Mouse (Mus musculus): ENCODE data around the gene Prr14. TPM values are rescaled to one million over a fixed set of nuclear protein-coding genes. Genes with fewer than 3 reads are reported as not detected.
"Not testable (repeated sequence)": the region's sequence is repeated elsewhere in the genome, so short reads cannot be mapped to it uniquely, and the experiment has no call there.

The Prr14 gene
- polyA plus RNA-seq, 1 experiment from 2014 or later = 63.0 TPM

GRCm38 (mm10) chr7:127491846-127492245 lies 32.4 kb downstream of the Prr14 start:
- H3K27me3 ChIP-seq = no peaks in the 10 kb centered on the region
- H3K4me1 ChIP-seq = no peaks in the 10 kb centered on the region
- no peaks in the 10 kb centered on the region for H3K9me3 ChIP-seq
- ATAC-seq (ENCODE audit: low FRiP score) = no peak
- peaks cover 53% of the 10 kb centered on the region for H3K36me3 ChIP-seq (replicated peaks)
- 96% methylated on average over 3 of the region's 3 CpGs for WGBS
- H3K4me2 ChIP-seq = no peak overlapping the region
- H3K4me3 ChIP-seq (replicated peaks) = no peak overlapping the region
- no peak overlapping the region for H3K27ac ChIP-seq
- H3K9ac ChIP-seq = no peak overlapping the region

GRCm38 (mm10) chr7:127494648-127495047 lies 35.2 kb downstream of the Prr14 start:
- no peak overlapping the region for H3K4me2 ChIP-seq
- H3K9ac ChIP-seq = no peak overlapping the region
- no peak for ATAC-seq (ENCODE audit: low FRiP score)
- no peak overlapping the region for H3K4me3 ChIP-seq (replicated peaks)
- H3K27ac ChIP-seq = no peak overlapping the region
- H3K9me3 ChIP-seq = no peaks in the 10 kb centered on the region
- peaks cover 28% of the 10 kb centered on the region for H3K36me3 ChIP-seq (replicated peaks)
- no peaks in the 10 kb centered on the region for H3K27me3 ChIP-seq
- H3K4me1 ChIP-seq = no peaks in the 10 kb centered on the region

DNA sequence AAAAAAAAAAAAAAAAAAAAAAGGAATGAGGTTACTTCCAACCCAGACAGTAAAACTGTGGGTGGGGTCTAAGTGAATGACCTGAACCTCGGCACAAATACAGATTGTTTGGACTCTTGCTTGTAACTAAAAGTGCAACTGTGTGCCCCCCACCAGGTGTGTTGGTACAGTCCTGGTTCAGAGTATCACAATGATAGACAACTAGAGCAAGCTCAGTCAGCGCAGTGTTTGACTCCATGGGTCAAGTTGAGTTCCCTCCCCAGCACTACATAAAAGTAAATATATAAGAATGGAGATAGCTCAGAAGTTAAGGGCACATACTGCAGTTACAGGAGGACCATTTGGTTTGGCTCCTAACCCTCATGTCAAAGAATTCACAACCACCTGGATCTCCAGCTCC lies 38.0 kb downstream of the Prr14 start:
- Histone ChIP-seq H3K4me3 (replicated peaks) (no peak overlapping the region), H3K27ac (no peak overlapping the region), H3K9me3 (no peaks in the 10 kb centered on the region), H3K27me3 (no peaks in the 10 kb centered on the region), H3K36me3 (replicated peaks) (0 out of 2 replicates have a peak, but pooled peaks cover 2% of the 10 kb centered on the region), H3K9ac (no peak overlapping the region), H3K4me2 (no peak overlapping the region), H3K4me1 (no peaks in the 10 kb centered on the region)
- no peak for ATAC-seq (ENCODE audit: low FRiP score)
- WGBS = 93% methylated on average over 2 of the region's 2 CpGs

DNA sequence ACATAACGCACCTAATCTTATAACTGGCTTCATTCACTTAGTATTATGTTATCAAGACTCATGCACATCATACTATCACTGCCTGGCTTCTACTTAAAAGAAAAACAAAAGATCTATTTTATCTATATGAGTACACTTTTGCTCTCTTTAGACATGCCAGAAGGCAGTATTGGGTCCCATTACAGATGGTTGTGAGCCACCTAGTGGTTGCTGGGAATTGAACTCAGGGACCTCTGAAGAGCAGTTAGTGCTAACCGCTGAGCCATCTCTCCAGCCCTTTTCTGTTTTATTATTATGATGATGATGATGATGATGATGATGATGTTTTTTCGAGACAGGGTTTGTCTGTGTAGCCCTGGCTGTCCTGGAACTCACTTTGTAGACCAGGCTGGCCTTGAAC lies 39.0 kb downstream of the Prr14 start:
- Histone ChIP-seq H3K36me3 (replicated peaks) (no peaks in the 10 kb centered on the region), H3K4me2 (no peak overlapping the region), H3K9me3 (no peaks in the 10 kb centered on the region), H3K4me3 (replicated peaks) (no peak overlapping the region), H3K4me1 (no peaks in the 10 kb centered on the region), H3K27me3 (no peaks in the 10 kb centered on the region), H3K9ac (no peak overlapping the region), H3K27ac (no peak overlapping the region)
- 46% methylated on average over 3 of the region's 3 CpGs for whole genome bisulfite sequencing
- ATAC-seq (ENCODE audit: low FRiP score) = no peak

GRCm38 (mm10) chr7:127508291-127508690 lies 48.9 kb downstream of the Prr14 start:
- ATAC-seq (ENCODE audit: low FRiP score) = no peak
- H3K27me3 ChIP-seq = no peaks in the 10 kb centered on the region
- 97% methylated on average over 3 of the region's 3 CpGs for WGBS

DNA sequence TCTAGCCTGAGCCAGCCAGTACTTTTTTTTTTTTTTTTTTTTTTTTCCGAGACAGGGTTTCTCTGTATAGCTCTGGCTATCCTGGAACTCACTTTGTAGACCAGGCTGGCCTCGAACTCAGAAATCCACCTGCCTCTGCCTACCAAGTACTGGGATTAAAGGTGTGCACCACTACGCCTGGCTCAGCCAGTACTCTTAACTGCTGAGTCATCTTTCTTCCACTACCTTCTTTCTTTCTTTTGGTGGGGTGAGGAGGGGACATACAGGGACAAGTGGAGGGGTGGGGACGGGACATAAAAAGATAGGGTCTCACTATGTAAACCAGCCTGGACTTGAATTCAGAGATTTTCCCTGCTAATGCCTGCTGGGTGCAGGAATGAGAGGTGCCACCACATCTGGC lies 50.4 kb downstream of the Prr14 start:
- 87% methylated on average over 4 of the region's 4 CpGs for whole genome bisulfite sequencing
- not testable (repeated sequence) for H3K4me2 ChIP-seq; H3K36me3 ChIP-seq (replicated peaks); ATAC-seq (ENCODE audit: low FRiP score); H3K4me3 ChIP-seq (replicated peaks); H3K27me3 ChIP-seq; H3K9me3 ChIP-seq; H3K27ac ChIP-seq; H3K9ac ChIP-seq
- peaks cover 22% of the 10 kb centered on the region for H3K4me1 ChIP-seq

More at GRCm38 (mm10) chr7:127508291-127508690, 48.9 kb downstream of the Prr14 start:
- Histone ChIP-seq H3K9ac (no peak overlapping the region), H3K9me3 (no peaks in the 10 kb centered on the region), H3K4me2 (no peak overlapping the region), H3K36me3 (replicated peaks) (no peaks in the 10 kb centered on the region), H3K27ac (no peak overlapping the region), H3K4me1 (peaks cover 13% of the 10 kb centered on the region), H3K4me3 (replicated peaks) (no peak overlapping the region)

GRCm38 (mm10) chr7:127511241-127511640 lies 51.8 kb downstream of the Prr14 start:
- ATAC-seq (ENCODE audit: low FRiP score) = no peak
- H3K27ac ChIP-seq = peak overlapping the region; percentile 98
- no peaks in the 10 kb centered on the region for H3K27me3 ChIP-seq
- H3K4me3 ChIP-seq (replicated peaks) = peak overlapping the region; percentile 85
- peak overlapping the region; percentile 66 for H3K4me2 ChIP-seq
- no peaks in the 10 kb centered on the region for H3K9me3 ChIP-seq
- H3K36me3 ChIP-seq (replicated peaks) = peaks cover 15% of the 10 kb centered on the region
- WGBS = 35% methylated on average over 8 of the region's 8 CpGs
- 0 out of 2 replicates have a peak overlapping the region, but pooled peaks have one; percentile 88 for H3K9ac ChIP-seq
- H3K4me1 ChIP-seq = peaks cover 22% of the 10 kb centered on the region

- H3K9me3 ChIP-seq = no peaks in the 10 kb centered on the region
- peaks cover 21% of the 10 kb centered on the region for H3K36me3 ChIP-seq (replicated peaks)
- peak within 1 kb of the TSS; percentile 85 for H3K4me3 ChIP-seq (replicated peaks)
- peak within 1 kb of the TSS; percentile 88 for H3K9ac ChIP-seq
- H3K27me3 ChIP-seq = no peaks in the 10 kb centered on the region
- peak within 1 kb of the TSS; percentile 66 for H3K4me2 ChIP-seq
- ATAC-seq (ENCODE audit: low FRiP score) = peak; percentile 98
- H3K27ac ChIP-seq = peak within 1 kb of the TSS; percentile 98
- peaks cover 22% of the 10 kb centered on the region for H3K4me1 ChIP-seq
- under 1% methylated on average over 37 of the region's 37 CpGs for WGBS
Measured at GRCm38 (mm10) chr7:127511808-127512230, 52.4 kb downstream of the Prr14 start, which contains the start of gene Srcap. Srcap (plus strand) TSS chr7:127511983.

DNA sequence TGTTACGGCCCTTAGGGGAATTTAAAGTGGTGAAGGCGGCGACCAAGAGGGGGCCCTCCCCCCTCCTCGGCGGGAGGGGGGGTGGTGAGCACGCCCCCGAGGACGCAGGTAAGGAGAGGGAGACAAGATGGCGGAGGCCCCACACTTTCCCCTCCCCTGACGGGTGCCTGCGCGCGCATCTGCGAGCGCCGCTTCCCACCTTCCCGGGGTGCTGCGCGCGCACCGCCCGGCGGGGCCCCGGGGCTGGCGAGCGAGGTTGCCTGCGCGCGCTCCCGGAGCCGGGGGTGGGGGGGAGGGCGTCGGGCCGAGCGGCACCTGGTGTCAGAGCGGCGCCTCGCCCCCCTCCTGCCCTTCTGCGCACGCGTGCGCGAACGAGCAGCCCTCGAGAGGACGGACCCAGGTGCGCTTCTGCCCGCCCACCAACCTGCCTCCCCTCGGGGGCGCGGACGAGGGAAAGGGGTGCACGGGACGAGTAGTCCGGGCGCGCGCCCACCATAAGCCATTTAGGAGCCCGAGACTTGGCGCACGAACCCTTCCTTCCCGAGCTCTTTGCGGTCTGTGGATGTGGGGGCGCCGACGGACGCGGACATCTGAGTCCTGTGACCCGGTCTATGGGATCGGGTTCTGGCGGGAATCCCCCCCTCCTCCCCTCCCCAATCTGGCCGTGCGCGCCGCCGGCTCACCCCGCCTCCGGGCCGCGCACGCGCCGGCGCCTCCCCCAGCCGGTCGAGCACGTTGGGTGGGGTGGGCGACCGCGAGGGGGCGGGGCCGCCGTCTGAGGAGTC lies 53.0 kb downstream of the Prr14 start:
- no peaks in the 10 kb centered on the region for H3K9me3 ChIP-seq
- peak overlapping the region; percentile 66 for H3K4me2 ChIP-seq
- H3K27ac ChIP-seq = peak overlapping the region; percentile 98
- peaks cover 22% of the 10 kb centered on the region for H3K4me1 ChIP-seq
- H3K9ac ChIP-seq = peak overlapping the region; percentile 88
- H3K27me3 ChIP-seq = no peaks in the 10 kb centered on the region
- peaks cover 27% of the 10 kb centered on the region for H3K36me3 ChIP-seq (replicated peaks)
- H3K4me3 ChIP-seq (replicated peaks) = peak overlapping the region; percentile 85
- under 1% methylated on average over 67 of the region's 93 CpGs for WGBS
- ATAC-seq (ENCODE audit: low FRiP score) = peak; percentile 85

- 50% methylated on average over 8 of the region's 8 CpGs for WGBS
- H3K9ac ChIP-seq = peak overlapping the region; percentile 88
- H3K36me3 ChIP-seq (replicated peaks) = peaks cover 33% of the 10 kb centered on the region
- ATAC-seq (ENCODE audit: low FRiP score) = no peak
- H3K27ac ChIP-seq = peak overlapping the region; percentile 98
- H3K4me2 ChIP-seq = peak overlapping the region; percentile 66
- peaks cover 22% of the 10 kb centered on the region for H3K4me1 ChIP-seq
- no peaks in the 10 kb centered on the region for H3K27me3 ChIP-seq
- no peaks in the 10 kb centered on the region for H3K9me3 ChIP-seq
- peak overlapping the region; percentile 85 for H3K4me3 ChIP-seq (replicated peaks)
Measured at GRCm38 (mm10) chr7:127513016-127513390, 53.6 kb downstream of the Prr14 start.

GRCm38 (mm10) chr7:127513781-127514180 lies 54.4 kb downstream of the Prr14 start:
- Histone ChIP-seq H3K9ac (0 out of 2 replicates have a peak overlapping the region, but pooled peaks have one; percentile 8), H3K4me3 (replicated peaks) (peak overlapping the region; percentile 85), H3K4me1 (peaks cover 22% of the 10 kb centered on the region), H3K27me3 (no peaks in the 10 kb centered on the region), H3K36me3 (replicated peaks) (peaks cover 39% of the 10 kb centered on the region), H3K9me3 (no peaks in the 10 kb centered on the region), H3K4me2 (peak overlapping the region; percentile 66), H3K27ac (no peak overlapping the region)
- ATAC-seq (ENCODE audit: low FRiP score) = no peak
- 89% methylated on average over 3 of the region's 3 CpGs for WGBS

GRCm38 (mm10) chr7:127515846-127516245 lies 56.4 kb downstream of the Prr14 start:
- 94% methylated on average over 7 of the region's 7 CpGs for WGBS
- Histone ChIP-seq H3K9ac (no peak overlapping the region), H3K4me3 (replicated peaks) (no peak overlapping the region), H3K4me2 (no peak overlapping the region), H3K27ac (no peak overlapping the region), H3K9me3 (no peaks in the 10 kb centered on the region), H3K36me3 (replicated peaks) (peaks cover 56% of the 10 kb centered on the region), H3K27me3 (no peaks in the 10 kb centered on the region), H3K4me1 (peaks cover 22% of the 10 kb centered on the region)
- no peak for ATAC-seq (ENCODE audit: low FRiP score)

- H3K36me3 ChIP-seq (replicated peaks) = peaks cover 61% of the 10 kb centered on the region
- H3K4me2 ChIP-seq = no peak overlapping the region
- no peak overlapping the region for H3K9ac ChIP-seq
- no peaks in the 10 kb centered on the region for H3K9me3 ChIP-seq
- ATAC-seq (ENCODE audit: low FRiP score) = no peak
- H3K4me1 ChIP-seq = peaks cover 18% of the 10 kb centered on the region
- H3K27ac ChIP-seq = no peak overlapping the region
- no peaks in the 10 kb centered on the region for H3K27me3 ChIP-seq
- WGBS = 94% methylated on average over 7 of the region's 7 CpGs
- H3K4me3 ChIP-seq (replicated peaks) = no peak overlapping the region
Measured at GRCm38 (mm10) chr7:127516344-127516743, 56.9 kb downstream of the Prr14 start.

Measured in forebrain, embryonic 12.5 days (tissue).